Mouse (Mus musculus): ENCODE data around the gene Kif21a. TPM values are rescaled to one million over a fixed set of nuclear protein-coding genes. Genes with fewer than 3 reads are reported as not detected.

The Kif21a gene
- polyA plus RNA-seq, 1 experiment from 2014 or later, result 5.7 TPM

DNA sequence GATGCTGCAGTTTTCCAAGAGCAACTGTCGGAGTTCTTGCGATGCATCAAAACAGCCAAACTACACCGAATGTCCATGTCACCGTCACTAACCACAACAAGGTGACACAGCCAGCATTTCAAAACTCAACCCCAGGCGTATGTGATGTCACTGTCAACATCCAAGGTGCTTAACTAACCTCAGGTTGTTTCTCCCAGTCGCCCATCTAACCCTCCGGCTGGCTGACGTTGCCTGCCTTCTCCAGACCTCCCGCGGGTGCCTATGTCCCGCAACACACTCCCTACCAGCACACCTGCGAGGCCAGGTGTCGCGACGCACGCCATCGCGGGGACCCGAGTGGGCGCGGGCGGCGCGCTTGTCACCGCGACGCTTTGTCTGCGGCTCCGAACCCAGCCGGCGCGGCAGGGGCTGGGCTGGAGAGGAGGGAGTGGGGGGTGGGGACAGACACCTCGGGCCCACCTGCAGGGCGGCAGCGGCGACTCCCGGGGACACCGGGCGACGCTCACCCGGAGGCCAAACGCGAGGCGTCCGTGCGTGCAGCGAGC lies 725 bp downstream of the Kif21a start:
- H3K4me1 ChIP-seq (replicated peaks), result 0 out of 2 replicates have a peak, but pooled peaks cover 4% of the 10 kb centered on the region
- peak overlapping the region; percentile 99 for H3K4me2 ChIP-seq
- no peaks in the 10 kb centered on the region for H3K36me3 ChIP-seq
- no peaks in the 10 kb centered on the region for H3K27me3 ChIP-seq (replicated peaks)
- H3K27ac ChIP-seq (ENCODE audit: poor library complexity, severe bottlenecking), result peak overlapping the region; percentile 81
- 2% methylated on average over 47 of the region's 47 CpGs for WGBS
- H3K9me3 ChIP-seq (replicated peaks), result no peaks in the 10 kb centered on the region
- H3K4me3 ChIP-seq, result peak overlapping the region; percentile 68
- peak; percentile 62 for ATAC-seq (ENCODE audit: insufficient number of reproducible peaks, low FRiP score)
- peak overlapping the region; percentile 75 for H3K9ac ChIP-seq

DNA sequence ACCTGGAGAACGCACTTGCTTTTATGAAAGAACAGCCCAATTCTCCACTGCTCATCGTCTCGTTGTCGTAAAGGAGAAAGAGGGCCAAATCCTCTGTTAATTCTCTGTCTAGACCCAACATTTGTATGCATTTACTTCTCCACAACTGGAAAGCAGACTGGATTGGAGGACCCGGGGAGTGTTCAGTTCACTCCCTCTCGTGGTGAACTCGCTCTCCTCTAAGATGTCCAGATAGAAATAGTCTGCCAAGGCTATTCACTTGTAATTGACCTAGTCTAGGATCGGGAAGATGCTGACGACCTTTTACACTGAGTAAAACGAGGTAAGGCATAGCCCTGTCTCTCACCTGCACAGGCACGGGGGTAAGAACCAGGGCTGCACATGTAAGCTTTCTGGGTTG lies 2.1 kb downstream of the Kif21a start:
- no peaks in the 10 kb centered on the region for H3K9me3 ChIP-seq (replicated peaks)
- 87% methylated on average over 11 of the region's 11 CpGs for WGBS
- H3K4me1 ChIP-seq (replicated peaks), result no peaks in the 10 kb centered on the region
- H3K9ac ChIP-seq, result no peak overlapping the region
- no peaks in the 10 kb centered on the region for H3K27me3 ChIP-seq (replicated peaks)
- no peaks in the 10 kb centered on the region for H3K36me3 ChIP-seq
- no peak overlapping the region for H3K4me3 ChIP-seq
- no peak overlapping the region for H3K4me2 ChIP-seq
- no peak for ATAC-seq (ENCODE audit: insufficient number of reproducible peaks, low FRiP score)
- no peak overlapping the region for H3K27ac ChIP-seq (ENCODE audit: poor library complexity, severe bottlenecking)

- H3K9ac ChIP-seq, result no peak overlapping the region
- no peaks in the 10 kb centered on the region for H3K27me3 ChIP-seq (replicated peaks)
- no peaks in the 10 kb centered on the region for H3K4me1 ChIP-seq (replicated peaks)
- no peaks in the 10 kb centered on the region for H3K9me3 ChIP-seq (replicated peaks)
- no peaks in the 10 kb centered on the region for H3K36me3 ChIP-seq
- no peak for ATAC-seq (ENCODE audit: insufficient number of reproducible peaks, low FRiP score)
- WGBS, result 70% methylated on average over 8 of the region's 8 CpGs
- H3K4me2 ChIP-seq, result no peak overlapping the region
- no peak overlapping the region for H3K4me3 ChIP-seq
- H3K27ac ChIP-seq (ENCODE audit: poor library complexity, severe bottlenecking), result no peak overlapping the region
Measured at GRCm38 (mm10) chr15:91046506-91046905, 3.2 kb downstream of the Kif21a start.

- Histone ChIP-seq H3K27me3 (replicated peaks) (no peaks in the 10 kb centered on the region), H3K9me3 (replicated peaks) (no peaks in the 10 kb centered on the region), H3K36me3 (no peaks in the 10 kb centered on the region), H3K27ac (ENCODE audit: poor library complexity, severe bottlenecking) (no peak overlapping the region), H3K4me2 (no peak overlapping the region), H3K4me3 (no peak overlapping the region), H3K4me1 (replicated peaks) (0 out of 2 replicates have a peak, but pooled peaks cover 4% of the 10 kb centered on the region), H3K9ac (no peak overlapping the region)
- 88% methylated on average over 4 of the region's 4 CpGs for WGBS
- ATAC-seq (ENCODE audit: insufficient number of reproducible peaks, low FRiP score), result no peak
Measured at GRCm38 (mm10) chr15:91043263-91043662, 6.5 kb downstream of the Kif21a start.

DNA sequence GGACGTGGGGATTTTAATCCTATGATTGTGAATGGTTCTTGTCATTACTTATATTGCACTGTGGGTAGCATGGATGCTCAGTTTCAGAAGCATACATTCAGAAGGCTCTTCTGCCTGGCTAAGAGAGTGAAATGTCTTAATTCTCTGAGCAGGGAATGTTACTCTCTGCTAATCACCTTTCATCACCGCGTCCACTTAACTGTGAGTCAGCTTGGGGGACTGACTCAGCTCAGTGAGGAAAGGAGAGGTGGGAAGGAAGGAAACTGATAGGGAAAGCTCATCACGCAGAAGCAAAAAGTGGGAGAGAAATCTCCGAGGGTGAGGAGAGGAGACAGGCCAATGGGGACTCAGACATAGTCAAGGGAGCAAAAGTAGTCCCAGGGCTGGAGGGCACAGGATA lies 10.9 kb downstream of the Kif21a start:
- no peak overlapping the region for H3K27ac ChIP-seq (ENCODE audit: poor library complexity, severe bottlenecking)
- no peaks in the 10 kb centered on the region for H3K36me3 ChIP-seq
- no peak overlapping the region for H3K4me2 ChIP-seq
- 0 out of 2 replicates have a peak, but pooled peaks cover 4% of the 10 kb centered on the region for H3K4me1 ChIP-seq (replicated peaks)
- H3K9me3 ChIP-seq (replicated peaks), result no peaks in the 10 kb centered on the region
- H3K27me3 ChIP-seq (replicated peaks), result no peaks in the 10 kb centered on the region
- 36% methylated on average over 5 of the region's 5 CpGs for WGBS
- ATAC-seq (ENCODE audit: insufficient number of reproducible peaks, low FRiP score), result no peak
- H3K4me3 ChIP-seq, result no peak overlapping the region
- H3K9ac ChIP-seq, result no peak overlapping the region

DNA sequence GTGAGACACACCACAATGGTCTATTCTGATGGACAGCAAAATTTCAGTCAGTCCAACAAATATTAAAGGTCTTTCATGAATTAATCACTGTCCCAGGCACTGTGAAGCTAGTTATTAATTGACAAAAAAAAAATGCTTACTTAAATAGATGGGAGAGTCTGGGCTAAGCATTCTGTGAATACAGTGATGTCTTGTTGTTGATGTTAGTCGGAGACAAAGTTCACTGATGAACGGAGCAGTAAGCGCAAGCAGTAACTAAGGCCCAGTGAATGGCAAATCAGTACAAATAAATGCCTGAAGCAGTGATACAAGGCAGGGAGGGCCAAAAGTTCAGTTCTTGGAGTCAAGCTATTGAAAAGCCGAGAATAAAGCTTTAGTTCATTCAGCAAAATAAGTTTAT lies 15.7 kb downstream of the Kif21a start:
- Histone ChIP-seq H3K27me3 (replicated peaks) (no peaks in the 10 kb centered on the region), H3K9ac (no peak overlapping the region), H3K4me2 (no peak overlapping the region), H3K27ac (ENCODE audit: poor library complexity, severe bottlenecking) (no peak overlapping the region), H3K36me3 (no peaks in the 10 kb centered on the region), H3K9me3 (replicated peaks) (peaks cover 6% of the 10 kb centered on the region; the same call in 1 of the 2 replicates), H3K4me3 (no peak overlapping the region), H3K4me1 (replicated peaks) (0 out of 2 replicates have a peak, but pooled peaks cover 4% of the 10 kb centered on the region)
- 87% methylated on average over 4 of the region's 4 CpGs for WGBS
- ATAC-seq (ENCODE audit: insufficient number of reproducible peaks, low FRiP score), result no peak

DNA sequence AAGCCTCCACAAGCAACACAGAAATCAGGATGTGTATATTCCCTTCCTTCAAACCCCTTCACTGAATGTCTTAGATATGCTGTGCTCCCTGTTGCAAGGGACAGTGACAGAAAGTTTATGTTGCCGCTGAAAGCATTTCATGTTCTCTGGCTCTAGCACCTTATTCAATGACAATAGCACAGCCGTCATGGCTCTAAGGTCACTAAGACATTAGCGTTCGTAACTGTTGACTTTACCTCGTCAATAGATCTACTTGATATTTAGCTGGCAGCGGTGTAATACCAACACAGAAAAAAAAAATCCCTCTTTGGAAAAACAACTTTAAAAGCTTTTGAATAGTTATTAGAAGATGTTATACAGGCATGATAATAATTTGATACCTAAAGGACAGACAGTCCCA lies 16.2 kb downstream of the Kif21a start:
- Histone ChIP-seq H3K4me1 (replicated peaks) (peaks cover 1% of the 10 kb centered on the region; the same call in 1 of the 2 replicates), H3K9ac (no peak overlapping the region), H3K27ac (ENCODE audit: poor library complexity, severe bottlenecking) (no peak overlapping the region), H3K4me3 (no peak overlapping the region), H3K36me3 (no peaks in the 10 kb centered on the region), H3K9me3 (replicated peaks) (peaks cover 6% of the 10 kb centered on the region; the same call in 1 of the 2 replicates), H3K4me2 (no peak overlapping the region), H3K27me3 (replicated peaks) (no peaks in the 10 kb centered on the region)
- ATAC-seq (ENCODE audit: insufficient number of reproducible peaks, low FRiP score), result no peak
- 76% methylated on average over 6 of the region's 6 CpGs for WGBS

- no peak overlapping the region for H3K9ac ChIP-seq
- peaks cover 4% of the 10 kb centered on the region; the same call in 1 of the 2 replicates for H3K4me1 ChIP-seq (replicated peaks)
- no peak overlapping the region; the same call in 1 of the 2 replicates for H3K27ac ChIP-seq (ENCODE audit: poor library complexity, severe bottlenecking)
- no peaks in the 10 kb centered on the region for H3K27me3 ChIP-seq (replicated peaks)
- peak overlapping the region; percentile 56 for H3K4me2 ChIP-seq
- H3K4me3 ChIP-seq, result peak overlapping the region; percentile 23; the same call in 1 of the 2 replicates
- H3K9me3 ChIP-seq (replicated peaks), result peaks cover 8% of the 10 kb centered on the region; the same call in 1 of the 2 replicates
- 51% methylated on average over 10 of the region's 10 CpGs for WGBS
- ATAC-seq (ENCODE audit: insufficient number of reproducible peaks, low FRiP score), result no peak
- no peaks in the 10 kb centered on the region for H3K36me3 ChIP-seq
Measured at GRCm38 (mm10) chr15:91028962-91029361, 20.8 kb downstream of the Kif21a start.

GRCm38 (mm10) chr15:91028494-91028893 lies 21.3 kb downstream of the Kif21a start:
- Histone ChIP-seq H3K36me3 (no peaks in the 10 kb centered on the region), H3K4me3 (no peak overlapping the region), H3K27ac (ENCODE audit: poor library complexity, severe bottlenecking) (peak overlapping the region; percentile 28; the same call in 1 of the 2 replicates), H3K4me2 (peak overlapping the region; percentile 56), H3K9me3 (replicated peaks) (peaks cover 8% of the 10 kb centered on the region; the same call in 1 of the 2 replicates), H3K9ac (no peak overlapping the region), H3K4me1 (replicated peaks) (peaks cover 4% of the 10 kb centered on the region; the same call in 1 of the 2 replicates), H3K27me3 (replicated peaks) (no peaks in the 10 kb centered on the region)
- ATAC-seq (ENCODE audit: insufficient number of reproducible peaks, low FRiP score), result no peak
- 55% methylated on average over 10 of the region's 10 CpGs for WGBS

DNA sequence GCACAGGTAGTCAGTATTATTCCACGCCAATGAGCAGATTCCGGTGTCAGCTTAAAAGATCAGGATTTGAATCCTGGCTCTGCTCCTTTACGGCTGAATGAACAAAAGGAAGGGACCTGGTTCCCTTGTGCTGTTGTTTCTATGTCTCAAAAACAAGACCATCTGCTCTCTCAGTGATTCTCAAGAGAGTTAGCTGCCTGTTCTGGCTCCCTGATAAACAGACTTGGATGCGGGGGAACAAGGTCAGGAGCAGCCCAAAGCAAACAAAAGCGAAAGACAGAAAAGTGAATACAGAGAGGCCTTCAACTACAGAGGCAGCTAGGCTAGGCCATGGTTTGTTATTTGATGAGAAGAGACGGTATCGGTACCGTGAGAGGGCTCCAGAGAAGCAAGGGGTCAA lies 27.5 kb downstream of the Kif21a start:
- 73% methylated on average over 8 of the region's 8 CpGs for WGBS
- H3K36me3 ChIP-seq, result no peaks in the 10 kb centered on the region

DNA sequence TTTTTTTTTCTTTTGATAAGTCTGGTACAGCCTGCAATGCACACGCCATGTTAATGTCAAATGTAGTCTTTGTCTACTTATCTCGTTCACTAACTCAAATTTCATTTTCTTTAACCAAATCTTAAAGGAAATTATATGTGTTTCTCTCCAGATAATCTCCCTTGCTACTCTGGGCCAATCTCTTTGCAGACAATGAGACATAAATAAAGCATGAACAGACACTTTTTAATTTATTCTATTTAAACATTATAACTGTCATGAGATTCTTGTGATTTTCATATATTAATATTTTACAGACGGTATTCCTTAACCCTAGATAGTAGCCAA lies 30.9 kb downstream of the Kif21a start:
- Histone ChIP-seq H3K27ac (ENCODE audit: poor library complexity, severe bottlenecking) (no peak overlapping the region), H3K36me3 (no peaks in the 10 kb centered on the region), H3K9me3 (replicated peaks) (0 out of 2 replicates have a peak, but pooled peaks cover 4% of the 10 kb centered on the region), H3K4me1 (replicated peaks) (0 out of 2 replicates have a peak, but pooled peaks cover 5% of the 10 kb centered on the region), H3K4me2 (no peak overlapping the region), H3K27me3 (replicated peaks) (no peaks in the 10 kb centered on the region), H3K4me3 (no peak overlapping the region), H3K9ac (no peak overlapping the region)
- WGBS, result 59% methylated on average over 3 of the region's 3 CpGs
- no peak for ATAC-seq (ENCODE audit: insufficient number of reproducible peaks, low FRiP score)

More for the DNA sequence above, 27.5 kb downstream of the Kif21a start:
- Histone ChIP-seq H3K27ac (ENCODE audit: poor library complexity, severe bottlenecking) (no peak overlapping the region), H3K4me2 (no peak overlapping the region), H3K4me1 (replicated peaks) (0 out of 2 replicates have a peak, but pooled peaks cover 5% of the 10 kb centered on the region), H3K9me3 (replicated peaks) (0 out of 2 replicates have a peak, but pooled peaks cover 6% of the 10 kb centered on the region), H3K4me3 (no peak overlapping the region), H3K9ac (no peak overlapping the region), H3K27me3 (replicated peaks) (no peaks in the 10 kb centered on the region)
- ATAC-seq (ENCODE audit: insufficient number of reproducible peaks, low FRiP score), result no peak
